Mouse (Mus musculus): ENCODE results near the gene Rpl36-ps4. TPM values are rescaled to one million over a fixed set of nuclear protein-coding genes. Genes with fewer than 3 reads are reported as not detected.

Gene Rpl36-ps4
- not detected in 2 replicates for polyA plus RNA-seq (2014; fragmentation: Nextera tagmentation; extraction: Ambion mirVana)

DNA sequence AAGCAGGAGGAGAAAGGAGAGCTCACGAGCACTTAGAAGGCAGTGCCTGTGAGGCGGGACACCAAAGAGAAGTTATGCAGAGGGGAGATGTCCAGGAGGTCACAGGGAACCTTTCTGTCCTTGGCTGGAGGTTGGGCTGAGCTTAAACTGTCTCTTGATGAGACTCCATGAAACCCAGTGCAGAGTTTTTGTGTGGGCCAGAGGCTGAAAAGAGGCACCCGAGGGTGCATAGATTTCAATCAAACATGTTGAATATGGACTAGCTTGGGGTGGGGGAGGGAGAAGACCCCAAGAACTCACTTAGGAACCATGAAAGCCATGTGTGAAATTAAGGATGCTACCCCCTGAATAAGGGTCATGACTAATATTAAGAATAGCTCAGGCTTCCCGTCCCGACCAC lies at the start of gene Rpl36-ps4:
TSS of gene Rpl36-ps4 (plus strand) at position 301 of the 400 bp plus-strand sequence.
- Histone ChIP-seq H3K4me3 (ENCODE audit: low read length) (no peak within 1 kb of the TSS), H3K27me3 (ENCODE audit: control insufficient read depth, insufficient read depth, low read length) (no peaks in the 10 kb centered on the region), H3K36me3 (ENCODE audit: control insufficient read depth, insufficient read depth, low read length) (no peaks in the 10 kb centered on the region), H3K4me2 (replicated peaks; ENCODE audit: low read depth, low read length) (no peak within 1 kb of the TSS), H3K9ac (ENCODE audit: low read depth, low read length) (no peak within 1 kb of the TSS), H3K4me1 (ENCODE audit: control insufficient read depth, insufficient read depth, low read length) (no peaks in the 10 kb centered on the region), H3K9me3 (ENCODE audit: control insufficient read depth, low read length) (no peaks in the 10 kb centered on the region), H3K27ac (ENCODE audit: low read depth, low read length) (no peak within 1 kb of the TSS)
- no peak for ATAC-seq (ENCODE audit: low FRiP score, low TSS enrichment)
- WGBS: 83% methylated on average over 5 of the region's 5 CpGs

DNA sequence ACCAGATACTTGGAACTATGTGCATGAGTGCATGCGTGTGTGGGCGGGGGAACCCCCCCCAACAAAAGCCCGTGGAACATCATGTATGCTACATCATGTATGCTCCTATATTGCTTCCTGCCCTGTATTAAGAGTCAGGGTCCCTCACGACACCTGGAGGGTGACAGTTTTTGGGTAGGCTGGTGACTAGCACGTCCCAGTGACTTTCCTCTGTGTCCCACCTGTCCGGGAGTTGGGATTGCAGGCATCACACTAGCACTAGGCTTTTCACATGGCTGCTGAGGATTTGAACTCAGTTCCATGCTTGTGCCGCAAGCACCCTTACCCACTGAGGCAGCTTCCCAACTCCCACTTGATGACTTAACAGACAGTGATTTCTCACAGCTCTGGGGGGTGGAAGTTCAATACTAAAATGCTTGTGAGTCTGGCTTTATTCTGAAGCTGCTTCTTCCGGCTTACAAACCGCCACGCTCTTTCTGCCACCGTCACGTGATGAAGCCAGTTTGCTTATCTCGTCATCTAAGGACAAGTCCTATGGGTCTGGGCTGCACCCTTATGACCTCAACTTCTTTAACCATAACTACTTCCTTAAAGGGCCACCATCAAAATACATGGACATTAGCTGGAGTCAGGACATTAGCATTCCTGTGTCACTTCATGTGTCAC lies 49.2 kb upstream of the Rpl36-ps4 start:
- 79% methylated on average over 13 of the region's 13 CpGs for WGBS
- Histone ChIP-seq H3K27ac (ENCODE audit: low read depth, low read length) (no peak overlapping the region), H3K9me3 (ENCODE audit: control insufficient read depth, low read length) (no peaks in the 10 kb centered on the region), H3K9ac (ENCODE audit: low read depth, low read length) (no peak overlapping the region), H3K4me1 (ENCODE audit: control insufficient read depth, insufficient read depth, low read length) (no peaks in the 10 kb centered on the region; the same call in 1 of the 2 replicates), H3K4me2 (replicated peaks; ENCODE audit: low read depth, low read length) (no peak overlapping the region), H3K4me3 (ENCODE audit: low read length) (no peak overlapping the region), H3K36me3 (ENCODE audit: control insufficient read depth, insufficient read depth, low read length) (no peaks in the 10 kb centered on the region), H3K27me3 (ENCODE audit: control insufficient read depth, insufficient read depth, low read length) (no peaks in the 10 kb centered on the region)
- ATAC-seq (ENCODE audit: low FRiP score, low TSS enrichment): no peak

DNA sequence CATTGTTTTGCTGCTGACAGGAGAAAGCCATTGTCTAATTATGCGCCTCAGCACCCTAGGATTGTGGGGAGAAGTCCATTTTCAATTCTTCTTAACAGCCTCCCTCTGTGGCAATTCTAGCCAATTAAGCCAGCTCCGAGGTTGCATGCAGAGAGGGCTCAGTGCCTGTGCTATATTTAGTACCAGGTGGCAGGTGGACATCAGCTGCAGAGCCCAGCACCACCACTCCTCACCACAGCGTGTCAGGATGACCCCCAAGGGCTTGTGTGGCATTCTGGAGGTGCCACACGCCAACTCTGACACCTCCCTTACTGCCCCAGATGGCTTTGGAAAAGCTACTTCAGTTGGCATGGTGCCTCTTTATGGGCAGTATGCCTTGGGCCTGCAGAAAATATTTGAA lies 48.5 kb upstream of the Rpl36-ps4 start:
- Histone ChIP-seq H3K27me3 (ENCODE audit: control insufficient read depth, insufficient read depth, low read length) (no peaks in the 10 kb centered on the region), H3K4me2 (replicated peaks; ENCODE audit: low read depth, low read length) (no peak overlapping the region), H3K36me3 (ENCODE audit: control insufficient read depth, insufficient read depth, low read length) (no peaks in the 10 kb centered on the region), H3K4me1 (ENCODE audit: control insufficient read depth, insufficient read depth, low read length) (no peaks in the 10 kb centered on the region; the same call in 1 of the 2 replicates), H3K9ac (ENCODE audit: low read depth, low read length) (no peak overlapping the region), H3K4me3 (ENCODE audit: low read length) (no peak overlapping the region), H3K27ac (ENCODE audit: low read depth, low read length) (no peak overlapping the region), H3K9me3 (ENCODE audit: control insufficient read depth, low read length) (no peaks in the 10 kb centered on the region)
- WGBS: 56% methylated on average over 4 of the region's 4 CpGs
- ATAC-seq (ENCODE audit: low FRiP score, low TSS enrichment): no peak

DNA sequence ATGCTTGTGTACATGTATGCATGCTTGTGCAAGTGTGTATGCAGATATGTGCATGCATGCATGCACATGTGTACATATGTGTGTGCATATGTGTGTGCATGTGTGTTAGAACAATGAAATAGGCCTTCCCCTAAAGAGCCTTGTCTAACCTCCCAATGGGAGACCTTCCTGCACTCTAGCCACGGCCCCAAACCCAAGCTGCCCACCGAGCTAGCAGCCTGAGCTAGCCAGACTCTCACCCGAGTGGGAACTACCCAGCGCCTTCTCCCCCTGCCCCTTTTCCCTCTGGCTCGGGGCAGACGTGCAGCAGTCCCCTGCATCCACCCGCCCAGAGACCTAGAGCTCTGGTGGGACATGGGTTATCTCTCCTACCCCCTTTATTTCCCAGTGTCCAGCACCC lies 47.3 kb upstream of the Rpl36-ps4 start:
- 75% methylated on average over 7 of the region's 7 CpGs for WGBS
- no peaks in the 10 kb centered on the region; the same call in 1 of the 2 replicates for H3K4me1 ChIP-seq (ENCODE audit: control insufficient read depth, insufficient read depth, low read length)
- H3K36me3 ChIP-seq (ENCODE audit: control insufficient read depth, insufficient read depth, low read length): no peaks in the 10 kb centered on the region
- H3K9ac ChIP-seq (ENCODE audit: low read depth, low read length): no peak overlapping the region
- no peak overlapping the region for H3K4me3 ChIP-seq (ENCODE audit: low read length)
- H3K27ac ChIP-seq (ENCODE audit: low read depth, low read length): no peak overlapping the region
- H3K9me3 ChIP-seq (ENCODE audit: control insufficient read depth, low read length): no peaks in the 10 kb centered on the region
- H3K27me3 ChIP-seq (ENCODE audit: control insufficient read depth, insufficient read depth, low read length): no peaks in the 10 kb centered on the region
- H3K4me2 ChIP-seq (replicated peaks; ENCODE audit: low read depth, low read length): no peak overlapping the region
- ATAC-seq (ENCODE audit: low FRiP score, low TSS enrichment): no peak

DNA sequence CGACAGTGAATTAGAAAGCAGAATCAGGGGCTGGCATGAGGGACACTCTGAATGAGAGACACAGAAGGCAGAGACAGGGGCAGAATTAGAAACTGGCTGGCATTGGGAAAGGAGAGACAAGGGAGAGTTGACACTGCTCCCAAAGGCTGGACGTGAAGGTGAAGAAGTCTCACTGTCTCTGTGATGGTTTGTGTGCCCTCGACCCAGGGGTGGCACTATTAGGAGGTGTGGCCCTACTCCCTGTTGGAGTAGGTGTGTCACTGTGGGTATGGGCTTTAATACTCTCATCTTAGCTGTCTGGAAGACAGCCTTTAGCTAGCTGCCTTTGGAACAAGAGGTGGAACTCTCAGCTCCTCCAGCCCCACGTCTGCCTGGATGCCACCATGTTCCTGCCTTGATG lies 46.8 kb upstream of the Rpl36-ps4 start:
- Histone ChIP-seq H3K27ac (ENCODE audit: low read depth, low read length) (no peak overlapping the region), H3K4me2 (replicated peaks; ENCODE audit: low read depth, low read length) (no peak overlapping the region), H3K4me1 (ENCODE audit: control insufficient read depth, insufficient read depth, low read length) (no peaks in the 10 kb centered on the region; the same call in 1 of the 2 replicates), H3K36me3 (ENCODE audit: control insufficient read depth, insufficient read depth, low read length) (no peaks in the 10 kb centered on the region), H3K9me3 (ENCODE audit: control insufficient read depth, low read length) (no peaks in the 10 kb centered on the region), H3K4me3 (ENCODE audit: low read length) (no peak overlapping the region), H3K9ac (ENCODE audit: low read depth, low read length) (no peak overlapping the region), H3K27me3 (ENCODE audit: control insufficient read depth, insufficient read depth, low read length) (no peaks in the 10 kb centered on the region)
- WGBS: 82% methylated on average over 4 of the region's 4 CpGs
- ATAC-seq (ENCODE audit: low FRiP score, low TSS enrichment): no peak

DNA sequence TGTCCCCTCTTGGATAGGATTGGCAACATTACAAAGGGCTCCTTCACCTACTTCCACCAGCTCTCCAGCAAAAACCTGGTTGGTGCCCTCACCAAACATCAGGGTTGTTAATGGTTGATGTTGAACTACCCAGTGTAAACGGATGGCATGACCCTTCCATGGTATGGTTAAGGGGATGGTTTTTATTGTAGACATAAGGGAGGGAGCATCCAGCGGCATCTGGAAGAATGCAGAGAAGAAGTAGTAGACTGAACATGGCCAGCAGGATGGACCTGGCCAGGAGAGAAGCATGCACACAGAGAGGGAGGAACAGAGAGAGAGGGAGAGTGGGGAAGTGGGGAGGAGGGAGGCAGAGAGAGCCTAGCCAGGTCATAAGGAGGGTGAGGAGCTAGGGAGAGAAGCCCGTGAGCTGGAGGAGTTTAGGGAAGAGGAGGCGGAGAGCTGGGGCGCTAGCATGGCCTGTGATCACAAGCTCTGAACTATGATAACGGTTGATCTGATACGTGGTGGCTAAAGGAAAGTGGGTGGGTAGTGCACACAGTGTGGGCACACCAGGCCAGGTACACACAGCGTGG lies 45.3 kb upstream of the Rpl36-ps4 start:
- no peaks in the 10 kb centered on the region; the same call in 1 of the 2 replicates for H3K4me1 ChIP-seq (ENCODE audit: control insufficient read depth, insufficient read depth, low read length)
- no peaks in the 10 kb centered on the region for H3K27me3 ChIP-seq (ENCODE audit: control insufficient read depth, insufficient read depth, low read length)
- H3K9ac ChIP-seq (ENCODE audit: low read depth, low read length): no peak overlapping the region
- ATAC-seq (ENCODE audit: low FRiP score, low TSS enrichment): no peak
- H3K27ac ChIP-seq (ENCODE audit: low read depth, low read length): no peak overlapping the region
- no peak overlapping the region for H3K4me2 ChIP-seq (replicated peaks; ENCODE audit: low read depth, low read length)
- no peaks in the 10 kb centered on the region for H3K9me3 ChIP-seq (ENCODE audit: control insufficient read depth, low read length)
- H3K36me3 ChIP-seq (ENCODE audit: control insufficient read depth, insufficient read depth, low read length): no peaks in the 10 kb centered on the region
- no peak overlapping the region for H3K4me3 ChIP-seq (ENCODE audit: low read length)
- WGBS: 73% methylated on average over 8 of the region's 8 CpGs

DNA sequence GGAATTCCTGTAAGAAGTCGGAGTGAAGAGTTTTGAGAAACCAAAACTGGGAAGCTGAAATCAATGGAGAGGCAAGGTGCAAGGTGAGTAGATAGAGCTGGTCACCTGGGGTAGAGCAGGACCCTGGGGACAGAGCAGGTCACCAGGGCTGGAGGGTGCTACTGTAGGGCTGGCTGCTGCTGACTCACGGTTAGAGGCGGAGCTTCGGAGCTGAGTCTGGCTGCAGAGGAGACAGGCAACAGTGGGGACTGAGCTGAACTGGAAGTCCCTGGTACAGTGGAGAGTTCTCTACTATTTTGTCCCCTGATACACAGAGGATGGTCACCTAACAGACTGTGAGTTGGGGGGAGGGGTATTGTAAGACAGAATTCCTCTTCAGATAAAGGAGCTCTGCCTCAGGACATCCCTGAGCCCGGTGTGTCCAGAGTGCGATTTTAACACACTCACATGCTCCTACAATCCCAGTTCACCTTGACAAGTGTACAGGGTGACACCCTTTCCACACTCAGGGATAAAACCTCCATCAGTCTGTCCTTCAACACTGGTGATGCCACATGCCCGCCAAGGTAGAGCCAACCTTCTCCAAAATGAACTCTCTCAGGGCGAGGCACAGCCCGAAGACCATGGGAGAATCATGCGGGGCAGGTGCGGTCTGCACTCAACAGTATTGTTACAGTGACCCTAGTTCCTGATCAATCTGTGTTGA lies 44.3 kb upstream of the Rpl36-ps4 start:
- H3K4me2 ChIP-seq (replicated peaks; ENCODE audit: low read depth, low read length): no peak overlapping the region
- H3K9me3 ChIP-seq (ENCODE audit: control insufficient read depth, low read length): no peaks in the 10 kb centered on the region
- WGBS: 87% methylated on average over 11 of the region's 11 CpGs
- H3K27ac ChIP-seq (ENCODE audit: low read depth, low read length): no peak overlapping the region
- H3K4me1 ChIP-seq (ENCODE audit: control insufficient read depth, insufficient read depth, low read length): no peaks in the 10 kb centered on the region; the same call in 1 of the 2 replicates
- no peak for ATAC-seq (ENCODE audit: low FRiP score, low TSS enrichment)
- no peak overlapping the region for H3K4me3 ChIP-seq (ENCODE audit: low read length)
- H3K9ac ChIP-seq (ENCODE audit: low read depth, low read length): no peak overlapping the region
- H3K36me3 ChIP-seq (ENCODE audit: control insufficient read depth, insufficient read depth, low read length): no peaks in the 10 kb centered on the region
- H3K27me3 ChIP-seq (ENCODE audit: control insufficient read depth, insufficient read depth, low read length): no peaks in the 10 kb centered on the region

DNA sequence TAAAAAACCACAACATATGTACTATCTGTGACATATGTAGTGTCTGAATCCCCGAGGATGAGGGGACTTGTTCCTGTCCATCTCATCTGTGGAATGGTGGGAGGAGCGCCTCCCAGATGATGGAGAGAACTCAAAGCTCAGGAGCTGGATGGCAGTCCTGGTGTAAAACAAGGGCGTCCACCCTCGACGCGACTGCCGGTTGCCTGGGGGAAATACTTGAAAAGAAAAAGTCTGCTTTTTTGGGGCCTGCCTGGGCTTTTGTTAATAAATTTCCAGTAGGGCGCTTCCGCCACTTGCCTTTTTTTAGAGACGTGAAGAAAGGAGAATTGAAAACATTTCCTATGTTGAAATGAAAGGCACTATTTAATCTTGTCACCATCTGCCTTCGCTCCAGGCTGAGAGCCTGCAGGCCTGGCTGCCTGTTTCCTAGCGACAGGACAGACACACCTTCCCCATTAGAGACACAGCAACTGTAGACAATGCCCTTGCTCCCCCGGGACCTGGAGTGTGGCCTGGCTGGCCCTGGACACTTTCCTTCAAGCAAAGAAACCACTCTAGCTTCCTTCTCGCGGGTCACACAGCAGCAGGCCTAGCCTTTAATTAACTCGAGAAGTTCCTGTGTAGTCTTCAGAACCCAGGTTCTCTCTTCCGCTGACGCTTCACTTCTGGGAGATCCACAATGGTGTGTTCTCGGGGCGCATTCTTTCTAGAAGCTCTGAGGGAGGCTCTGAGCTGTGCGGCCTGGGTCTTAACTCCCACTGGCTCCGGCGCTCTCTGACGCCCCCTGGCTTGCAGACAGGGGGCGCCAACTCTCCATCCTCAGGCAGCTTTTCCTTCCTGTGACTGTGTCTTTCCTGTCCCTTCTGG lies 43.3 kb upstream of the Rpl36-ps4 start:
- Histone ChIP-seq H3K4me1 (ENCODE audit: control insufficient read depth, insufficient read depth, low read length) (no peaks in the 10 kb centered on the region; the same call in 1 of the 2 replicates), H3K27ac (ENCODE audit: low read depth, low read length) (0 out of 2 replicates have a peak overlapping the region, but pooled peaks have one; percentile 42), H3K9ac (ENCODE audit: low read depth, low read length) (peak overlapping the region; percentile 7; the same call in 1 of the 2 replicates), H3K4me2 (replicated peaks; ENCODE audit: low read depth, low read length) (no peak overlapping the region), H3K36me3 (ENCODE audit: control insufficient read depth, insufficient read depth, low read length) (no peaks in the 10 kb centered on the region), H3K27me3 (ENCODE audit: control insufficient read depth, insufficient read depth, low read length) (no peaks in the 10 kb centered on the region), H3K9me3 (ENCODE audit: control insufficient read depth, low read length) (no peaks in the 10 kb centered on the region), H3K4me3 (ENCODE audit: low read length) (no peak overlapping the region)
- ATAC-seq (ENCODE audit: low FRiP score, low TSS enrichment): no peak
- 34% methylated on average over 25 of the region's 25 CpGs for WGBS

Measured in kidney, embryonic 14.5 days (tissue).